Mouse (Mus musculus) erythroblast, adult 5-6 weeks (primary cell): Measurements from ENCODE around the gene Foxj3. TPM values are rescaled to one million over a fixed set of nuclear protein-coding genes. Genes with fewer than 3 reads are reported as not detected.
"Not testable (repeated sequence)": the region's sequence is repeated elsewhere in the genome, so short reads cannot be mapped to it uniquely, and the experiment has no call there.

ENCODE experiments used
- ATAC-seq: replicated peaks from 2 replicates; pipeline ENCODE4 v1.8.0; 2016; ENCODE audit warnings: moderate number of reproducible peaks, mild to moderate bottlenecking, moderate TSS enrichment, inconsistent platforms; ENCODE audit not compliant: poor library complexity, low FRiP score, severe bottlenecking
- total RNA-seq, 2 experiments: library from RNA; stranded (forward) in 1 of 2; stranded (reverse) in 1 of 2; fragments of 150-400 nt in 1 of 2; fragments of 200-764, 138-1000 nt in 1 of 2; gene quantifications; 2 replicates each; pipeline versions ENCODE4 v1.2.3 to v1.2.4; 2015 to 2017; ENCODE audit warnings: low replicate concordance in 2 of 2

Gene Foxj3
- total RNA-seq (2015; ENCODE audit: low replicate concordance) (5.0 and 16.1 TPM in 2 replicates), total RNA-seq (2017; ENCODE audit: low replicate concordance) (6.4 and 15.9 TPM in 2 replicates)

GRCm38 (mm10) chr4:119536615-119537014, at the start of gene Foxj3:
TSS of gene Foxj3 (plus strand) at chr4:119537004.
- ATAC-seq: not testable (repeated sequence)

- no peak for ATAC-seq
Measured at GRCm38 (mm10) chr4:119489666-119490065, 47.1 kb upstream of the Foxj3 start.

GRCm38 (mm10) chr4:119490806-119491205, 46.0 kb upstream of the Foxj3 start:
- ATAC-seq: no peak

GRCm38 (mm10) chr4:119492291-119492932, 44.4 kb upstream of the Foxj3 start, which contains the start of gene Rimkla:
TSS of gene Rimkla (minus strand) at chr4:119492628.
- ATAC-seq: no peak

- no peak for ATAC-seq
Measured at GRCm38 (mm10) chr4:119492933-119493327, 43.9 kb upstream of the Foxj3 start.

- no peak for ATAC-seq
Measured at GRCm38 (mm10) chr4:119498319-119498848, 38.4 kb upstream of the Foxj3 start.

GRCm38 (mm10) chr4:119511591-119511990, 25.2 kb upstream of the Foxj3 start:
- no peak for ATAC-seq

GRCm38 (mm10) chr4:119512731-119513141, 24.1 kb upstream of the Foxj3 start:
- ATAC-seq: no peak

- ATAC-seq: no peak
Measured at GRCm38 (mm10) chr4:119523575-119523974, 13.2 kb upstream of the Foxj3 start.

GRCm38 (mm10) chr4:119524010-119524409, 12.8 kb upstream of the Foxj3 start:
- ATAC-seq: no peak

- ATAC-seq: no peak
Measured at GRCm38 (mm10) chr4:119524466-119524865, 12.3 kb upstream of the Foxj3 start.

- no peak for ATAC-seq
Measured at GRCm38 (mm10) chr4:119526329-119526845, 10.4 kb upstream of the Foxj3 start.

GRCm38 (mm10) chr4:119531813-119532212, 5.0 kb upstream of the Foxj3 start:
- ATAC-seq: no peak

- ATAC-seq: no peak
Measured at GRCm38 (mm10) chr4:119535103-119535502, 1.7 kb upstream of the Foxj3 start.

GRCm38 (mm10) chr4:119537436-119537835, 632 bp downstream of the Foxj3 start:
- ATAC-seq: no peak

- peak; percentile 89 for ATAC-seq
Measured at GRCm38 (mm10) chr4:119539031-119539824, 2.4 kb downstream of the Foxj3 start, which contains the start of gene Frg2f1. TSS of gene Frg2f1 (minus strand) at chr4:119539529.

- ATAC-seq: peak; percentile 45; the same call in 1 of the 2 replicates
Measured at GRCm38 (mm10) chr4:119539836-119540532, 3.2 kb downstream of the Foxj3 start.

GRCm38 (mm10) chr4:119540533-119540890, 3.7 kb downstream of the Foxj3 start:
- ATAC-seq: no peak

- no peak for ATAC-seq
Measured at GRCm38 (mm10) chr4:119550864-119551263, 14.1 kb downstream of the Foxj3 start.

GRCm38 (mm10) chr4:119555466-119555865, 18.7 kb downstream of the Foxj3 start:
- ATAC-seq: no peak
